Mouse (Mus musculus) stomach, postnatal 0 days (tissue): ENCODE data around the gene Polk.

Experiments
- CTCF ChIP-seq: IDR thresholded peaks from 2 replicates; pipeline ENCODE4 v1.5.1; 2016; ENCODE audit warnings: antibody characterized with exemption, low read depth, mild to moderate bottlenecking, moderate library complexity
- EP300 ChIP-seq: optimal IDR thresholded peaks from 2 replicates; pipeline ENCODE3; 2016; ENCODE audit warnings: antibody characterized with exemption

GRCm38 (mm10) chr13:96436921-96437320 lies 105.5 kb downstream of the Polk start:
- TF ChIP-seq CTCF (no peak), EP300 (no peak)
